Mouse (Mus musculus) urinary bladder, postnatal 14 days (tissue): ENCODE data around the gene Ankrd34a.

ENCODE experiments used
- DNase-seq: peaks from one replicate; pipeline ENCODE4 v3.0.0; 2021; ENCODE audit warnings: low spot score

The Ankrd34a gene

GRCm38 (mm10) chr3:96617941-96618340 is 21.5 kb downstream of the Ankrd34a start:
- DNase-seq = no peak

GRCm38 (mm10) chr3:96623201-96623600 is 26.8 kb downstream of the Ankrd34a start:
- no peak for DNase-seq

DNA sequence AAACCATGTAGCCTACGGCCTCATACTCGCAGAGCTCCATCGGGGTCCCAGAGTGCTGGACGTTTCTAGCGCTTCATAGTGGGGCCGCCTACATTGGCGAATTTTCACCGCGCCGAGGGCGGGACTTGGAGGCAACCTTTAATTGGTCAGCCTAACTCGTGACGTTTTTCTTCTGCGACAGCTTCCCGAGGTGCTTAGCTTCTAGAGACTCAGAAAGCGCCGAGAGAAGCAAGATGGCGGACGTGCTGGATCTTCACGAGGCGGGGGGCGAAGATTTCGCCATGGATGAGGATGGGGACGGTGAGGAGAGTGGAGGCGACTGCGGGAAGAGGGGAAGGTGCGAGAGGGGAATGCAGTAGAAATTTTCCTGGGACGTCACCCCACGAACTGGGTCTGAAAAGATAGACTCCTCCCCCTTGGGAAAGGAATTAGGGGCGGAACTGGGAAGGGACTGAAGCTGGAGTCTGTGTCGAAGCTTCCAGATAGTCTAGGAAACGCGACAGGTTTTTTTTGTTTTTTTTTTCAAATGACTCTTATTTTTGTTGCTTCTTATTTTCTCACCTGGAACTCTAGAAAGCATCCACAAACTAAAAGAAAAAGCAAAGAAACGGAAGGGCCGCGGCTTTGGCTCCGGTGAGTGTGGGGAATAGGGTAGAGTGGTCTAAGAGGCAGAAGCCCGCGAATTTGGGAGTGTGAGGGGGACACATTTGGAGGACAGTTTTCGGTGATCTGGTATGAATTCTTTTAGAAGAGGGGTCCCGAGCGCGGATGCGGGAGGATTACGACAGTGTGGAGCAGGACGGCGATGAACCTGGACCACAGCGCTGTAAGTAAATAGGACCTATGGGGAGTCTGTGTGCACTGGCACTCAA is 33.5 kb downstream of the Ankrd34a start, which contains the start of gene Rbm8a:
TSS of gene Rbm8a (plus strand) at position 205 of the 872 bp plus-strand sequence.
- DNase-seq = peak; percentile 96

DNA sequence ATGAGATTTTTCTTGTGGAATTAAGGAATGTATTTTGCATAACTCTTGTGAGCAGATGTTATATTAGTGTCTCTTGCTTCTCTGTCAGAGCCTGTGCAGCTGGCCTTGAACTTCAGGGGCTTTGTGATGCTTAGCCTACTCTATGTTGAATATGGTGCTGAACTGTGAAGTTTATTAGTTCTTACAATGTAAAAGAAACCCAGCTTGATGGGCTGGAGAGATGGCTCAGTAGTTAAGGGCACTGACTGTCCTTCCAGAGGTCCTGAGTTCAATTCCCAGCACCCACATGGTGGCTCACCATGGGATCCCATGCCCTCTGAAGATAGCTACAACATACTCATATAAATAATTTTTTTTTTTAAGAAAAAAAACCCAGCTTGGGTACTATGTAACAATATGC is 35.6 kb downstream of the Ankrd34a start:
- no peak for DNase-seq

DNA sequence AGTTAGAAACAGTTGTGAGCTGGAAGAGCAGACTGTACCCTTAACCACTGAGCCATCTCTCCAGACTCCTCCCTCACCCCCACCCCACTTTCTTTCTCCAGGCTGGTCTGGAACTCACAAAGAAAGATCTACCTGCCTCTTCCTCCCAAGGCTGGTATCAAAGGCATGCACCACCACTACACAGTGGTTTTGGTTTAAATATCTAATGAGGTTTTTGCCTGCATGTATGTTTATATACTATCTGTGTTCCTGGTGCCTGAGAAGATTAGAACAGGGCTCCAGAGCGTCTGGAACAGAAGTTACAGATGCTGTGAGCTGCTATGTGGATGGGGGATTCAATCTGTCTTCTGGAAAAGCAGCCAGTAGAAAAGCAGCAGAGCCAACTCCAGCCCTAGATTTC is 37.6 kb downstream of the Ankrd34a start:
- DNase-seq = no peak

GRCm38 (mm10) chr3:96634928-96635879 is 38.8 kb downstream of the Ankrd34a start, which contains the start of the genes Pex11b and Gm42957:
Gene Pex11b, plus strand, starts transcription at chr3:96635376.
Gene Gm42957, plus strand, starts transcription at chr3:96635474.
- peak; percentile 90 for DNase-seq

DNA sequence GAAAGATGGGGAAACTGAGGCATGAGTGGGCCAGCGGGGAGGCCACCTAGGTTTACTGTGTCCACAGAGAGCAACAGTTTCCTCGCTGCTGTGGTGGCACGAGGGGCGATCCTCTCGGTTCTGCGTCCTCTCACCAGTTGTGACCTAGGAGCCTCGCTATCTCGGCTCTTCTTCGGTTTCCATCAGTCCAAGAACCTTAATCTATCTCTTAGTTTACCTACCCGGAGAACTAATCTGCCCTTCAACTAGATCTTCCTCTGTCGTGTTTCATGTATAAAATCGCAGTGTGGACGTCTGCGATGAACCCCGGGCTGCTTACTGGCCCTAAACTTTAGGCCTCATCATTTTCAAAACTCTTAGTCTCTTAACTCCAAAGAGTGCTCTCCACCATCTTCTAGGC is 39.5 kb downstream of the Ankrd34a start:
- no peak for DNase-seq

GRCm38 (mm10) chr3:96636448-96636847 is 40.0 kb downstream of the Ankrd34a start:
- DNase-seq = no peak

DNA sequence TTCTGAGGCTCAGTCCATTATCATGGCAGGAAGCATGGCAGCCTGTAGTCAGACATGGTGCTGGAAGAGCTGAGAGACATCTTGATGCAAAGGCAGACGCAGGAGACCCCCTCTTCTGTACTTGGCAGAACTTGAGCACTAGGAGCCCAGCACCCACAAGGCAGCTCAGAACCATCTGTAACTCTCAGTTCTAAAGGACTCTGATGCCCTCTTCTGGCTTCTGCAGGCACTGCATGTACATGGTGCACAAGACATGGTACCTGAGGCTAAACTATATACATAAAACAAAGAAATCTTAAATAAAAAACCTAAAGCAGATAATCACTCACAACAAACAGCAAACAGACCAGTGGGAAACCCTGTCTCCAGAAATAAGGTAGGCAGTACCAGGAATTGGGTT is 42.8 kb downstream of the Ankrd34a start:
- peak; percentile 68 for DNase-seq

DNA sequence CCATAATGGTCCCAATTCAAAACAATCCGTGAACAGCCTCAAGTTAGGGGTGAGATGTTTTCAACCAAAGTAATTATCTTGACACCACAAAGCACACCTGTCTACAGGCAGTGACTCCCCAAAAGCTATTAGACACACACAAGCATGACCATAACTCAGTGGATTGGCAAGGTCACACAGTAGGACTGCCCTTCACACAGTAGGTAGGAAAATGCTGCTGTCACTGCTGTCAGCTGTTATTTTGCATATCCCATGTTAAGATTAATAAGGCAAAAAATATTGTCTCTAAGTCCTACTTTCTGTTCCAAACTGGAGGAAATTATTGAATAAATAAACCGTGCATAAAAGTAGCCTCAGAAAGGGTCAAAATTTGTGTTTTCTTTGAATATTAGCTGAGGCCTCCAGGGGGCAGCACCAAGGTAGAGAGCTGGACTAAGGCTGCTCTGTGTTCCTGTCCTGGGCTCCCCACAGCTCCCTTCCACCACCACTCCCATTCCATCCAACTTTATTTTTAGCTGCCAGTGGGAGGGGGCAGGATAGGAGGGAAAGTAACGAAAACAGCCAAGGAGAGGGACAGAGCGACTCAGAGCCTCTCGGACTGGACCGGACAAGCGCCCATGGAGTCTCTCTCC is 48.7 kb downstream of the Ankrd34a start, which contains the start of gene Itga10:
TSS of gene Itga10 (plus strand) at position 567 of the 632 bp plus-strand sequence.
- DNase-seq = peak; percentile 63

DNA sequence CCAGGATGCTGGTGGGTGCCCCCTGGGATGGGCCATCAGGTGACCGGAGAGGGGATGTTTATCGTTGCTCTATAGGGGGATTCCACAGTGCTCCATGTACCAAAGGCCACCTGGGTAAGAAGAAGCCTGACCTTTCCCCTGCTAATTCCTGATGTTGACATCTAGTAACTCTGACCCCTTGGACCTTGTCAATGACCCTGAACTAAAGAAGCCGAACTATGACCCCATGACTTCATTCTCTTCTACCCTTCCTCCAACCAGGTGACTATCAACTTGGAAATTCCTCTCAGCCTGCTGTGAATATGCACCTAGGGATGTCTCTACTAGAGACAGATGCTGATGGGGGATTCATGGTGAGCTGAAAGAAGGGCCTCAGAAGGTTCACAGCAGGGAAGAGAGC is 50.9 kb downstream of the Ankrd34a start:
- no peak for DNase-seq
